Comparison of ENCODE assay signal across 8 mouse cellular contexts in the genomic region with DNA sequence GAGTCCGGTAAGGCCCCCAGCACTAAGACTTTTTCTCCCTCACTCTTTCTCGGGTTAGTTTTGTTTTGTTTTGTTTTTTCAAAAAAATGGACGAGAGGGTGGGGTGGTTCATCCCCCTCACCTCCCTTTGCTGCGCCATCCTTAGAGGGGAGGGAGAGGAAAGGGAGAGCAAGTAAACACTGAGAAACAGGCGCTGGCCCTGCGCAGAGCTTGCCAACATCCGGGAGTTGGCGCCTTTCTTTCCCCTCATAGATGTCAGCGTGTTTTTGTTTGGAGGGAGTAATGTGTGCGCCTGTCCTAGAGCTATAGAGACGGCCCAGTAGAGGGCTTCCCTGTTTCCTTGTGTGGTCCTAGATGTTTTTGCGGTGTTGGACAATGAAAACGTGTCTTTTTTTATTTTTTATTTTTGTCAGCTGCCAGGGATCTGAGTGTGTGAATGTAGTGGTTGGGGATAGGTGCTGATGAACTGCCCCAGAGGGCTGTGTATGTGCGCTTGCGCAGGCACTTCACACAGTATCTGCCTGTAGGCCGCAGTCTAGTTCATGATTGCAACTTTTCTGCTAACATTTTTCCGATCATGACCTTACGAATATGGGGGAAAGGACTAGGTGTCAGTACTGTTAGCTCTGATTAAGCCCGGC. TPM values are rescaled to one million over a fixed set of nuclear protein-coding genes. Genes with fewer than 3 reads are reported as not detected.
DNase-seq lines count a peak whose midpoint lies in the region; ATAC-seq and TF ChIP-seq lines count a peak whose summit lies in the region.

No protein-coding gene starts in this region.

- peak; percentile 80 for ATAC-seq in forebrain, embryonic 14.5 days
- ATAC-seq in liver, postnatal 0 days = peak; percentile 74
- ATAC-seq in neural tube, embryonic 14.5 days (ENCODE audit: low read depth) = peak; percentile 74

- H3K27me3 ChIP-seq in ES-Bruce4 (ENCODE audit: control insufficient read depth, insufficient read depth, low read length, poor library complexity, severe bottlenecking) = no peaks in the 10 kb centered on the region
- H3K27me3 ChIP-seq in forebrain, embryonic 14.5 days (replicated peaks; ENCODE audit: control insufficient read depth, insufficient read depth, low read length) = no peaks in the 10 kb centered on the region
- H3K27me3 ChIP-seq in liver, postnatal 0 days (ENCODE audit: insufficient read depth, low read length) = no peaks in the 10 kb centered on the region
- H3K27me3 ChIP-seq in neural tube, embryonic 14.5 days (ENCODE audit: control insufficient read depth, insufficient read depth, low read length) = no peaks in the 10 kb centered on the region
- no peaks in the 10 kb centered on the region for H3K27me3 ChIP-seq in testis, adult 2 months (ENCODE audit: control insufficient read depth, insufficient read depth, low read length)

- no peak for TF ChIP-seq EP300 in ES-Bruce4 (IDR thresholded peaks at IDR 0.05; ENCODE audit: insufficient read depth, low read depth, low read length)
- no peak for TF ChIP-seq EP300 in liver, postnatal 0 days (IDR thresholded peaks at IDR 0.05; ENCODE audit: low read depth)

- no peaks in the 10 kb centered on the region for H3K9me3 ChIP-seq in ES-Bruce4 (replicated peaks; ENCODE audit: control insufficient read depth, insufficient read depth, low read length, poor library complexity, severe bottlenecking)
- H3K9me3 ChIP-seq in forebrain, embryonic 14.5 days (replicated peaks; ENCODE audit: control insufficient read depth, low read length) = no peaks in the 10 kb centered on the region
- no peaks in the 10 kb centered on the region for H3K9me3 ChIP-seq in liver, postnatal 0 days (ENCODE audit: low read length)
- H3K9me3 ChIP-seq in neural tube, embryonic 14.5 days (ENCODE audit: control insufficient read depth, low read length) = no peaks in the 10 kb centered on the region

- H3K4me2 ChIP-seq in forebrain, embryonic 14.5 days (ENCODE audit: low read length) = peak overlapping the region; percentile 63
- peak overlapping the region; percentile 99 for H3K4me2 ChIP-seq in liver, postnatal 0 days (ENCODE audit: low read depth, low read length)
- H3K4me2 ChIP-seq in neural tube, embryonic 14.5 days (ENCODE audit: low read depth, low read length) = peak overlapping the region; percentile 75

- peak overlapping the region; percentile 19 for H3K9ac ChIP-seq in ES-Bruce4 (ENCODE audit: low read depth, poor library complexity, severe bottlenecking)
- H3K9ac ChIP-seq in forebrain, embryonic 14.5 days (ENCODE audit: low read length) = peak overlapping the region; percentile 95
- H3K9ac ChIP-seq in liver, postnatal 0 days (replicated peaks) = peak overlapping the region; percentile 84
- H3K9ac ChIP-seq in neural tube, embryonic 14.5 days (replicated peaks; ENCODE audit: low read depth, low read length) = peak overlapping the region; percentile 96

- peak overlapping the region; percentile 37; the same call in 1 of the 2 replicates for H3K27ac ChIP-seq in ES-Bruce4 (ENCODE audit: insufficient read depth, low read length)
- H3K27ac ChIP-seq in forebrain, embryonic 14.5 days (ENCODE audit: low read depth, low read length) = peak overlapping the region; percentile 100
- H3K27ac ChIP-seq in liver, postnatal 0 days (ENCODE audit: low read depth) = peak overlapping the region; percentile 99
- H3K27ac ChIP-seq in neural tube, embryonic 14.5 days (ENCODE audit: low read depth, low read length) = peak overlapping the region; percentile 99
- H3K27ac ChIP-seq in testis, adult 2 months (ENCODE audit: control insufficient read depth, insufficient read depth, low read depth, low read length) = peak overlapping the region; percentile 79

- H3K4me3 ChIP-seq in ES-Bruce4 (ENCODE audit: low read depth, low read length) = peak overlapping the region; percentile 47
- peak overlapping the region; percentile 68 for H3K4me3 ChIP-seq in forebrain, embryonic 14.5 days (ENCODE audit: low read depth, low read length)
- peak overlapping the region; percentile 83 for H3K4me3 ChIP-seq in liver, postnatal 0 days (ENCODE audit: low read depth, low read length)
- H3K4me3 ChIP-seq in neural tube, embryonic 14.5 days (ENCODE audit: low read depth, low read length) = peak overlapping the region; percentile 74
- H3K4me3 ChIP-seq in testis, adult 2 months (ENCODE audit: control insufficient read depth, low read depth, low read length) = peak overlapping the region; percentile 96

- H3K4me1 ChIP-seq in ES-Bruce4 (ENCODE audit: control insufficient read depth, insufficient read depth, low read length) = peaks cover 4% of the 10 kb centered on the region
- peaks cover 23% of the 10 kb centered on the region for H3K4me1 ChIP-seq in forebrain, embryonic 14.5 days (ENCODE audit: control insufficient read depth, insufficient read depth, low read length)
- peaks cover 28% of the 10 kb centered on the region for H3K4me1 ChIP-seq in liver, postnatal 0 days (ENCODE audit: insufficient read depth)
- H3K4me1 ChIP-seq in neural tube, embryonic 14.5 days (ENCODE audit: control insufficient read depth, insufficient read depth, low read length) = peaks cover 18% of the 10 kb centered on the region
- H3K4me1 ChIP-seq in testis, adult 2 months (ENCODE audit: control insufficient read depth, insufficient read depth, low read length) = peaks cover 6% of the 10 kb centered on the region

- 1% methylated on average over 19 of the region's 19 CpGs for WGBS in forebrain, embryonic 14.5 days
- WGBS in liver, postnatal 0 days (ENCODE audit: insufficient replicate concordance) = 2% methylated on average over 19 of the region's 19 CpGs
- WGBS in neural tube, embryonic 14.5 days = 4% methylated on average over 19 of the region's 19 CpGs

- peak; percentile 77 for DNase-seq in cerebellum, adult 11 months
- DNase-seq in forebrain, embryonic 14.5 days (ENCODE audit: low spot score) = peak; percentile 94
- peak; percentile 87 to 89 for DNase-seq in heart, postnatal 10 days
- DNase-seq in layer of hippocampus, adult 11-12 months (ENCODE audit: low spot score) = peak; percentile 79
- peak; percentile 75 for DNase-seq in liver, postnatal 0 days

- no peak for TF ChIP-seq POLR2A in ES-Bruce4 (IDR thresholded peaks at IDR 0.05; ENCODE audit: insufficient read depth, low read length)
- TF ChIP-seq POLR2A in testis, adult 2 months (IDR thresholded peaks at IDR 0.05; ENCODE audit: control insufficient read depth, low read depth, low read length) = no peak

- H3K36me3 ChIP-seq in ES-Bruce4 (ENCODE audit: control insufficient read depth, insufficient read depth, low read length, poor library complexity, severe bottlenecking) = no peaks in the 10 kb centered on the region
- no peaks in the 10 kb centered on the region for H3K36me3 ChIP-seq in forebrain, embryonic 14.5 days (ENCODE audit: control insufficient read depth, insufficient read depth, low read length)
- H3K36me3 ChIP-seq in liver, postnatal 0 days (replicated peaks; ENCODE audit: insufficient read depth, low read length) = no peaks in the 10 kb centered on the region
- H3K36me3 ChIP-seq in neural tube, embryonic 14.5 days (ENCODE audit: control insufficient read depth, insufficient read depth, low read length) = no peaks in the 10 kb centered on the region
- no peaks in the 10 kb centered on the region for H3K36me3 ChIP-seq in testis, adult 2 months (ENCODE audit: control insufficient read depth, insufficient read depth, low read length)

- intact Hi-C loops in heart, postnatal 10 days (cut with DNase I) = loop anchor here (5.0 kb wide), 1 partner anchor 64 kb away; the partner anchor contains the start of genes Lamtor1 and Tomt

- no peak for TF ChIP-seq CTCF in ES-Bruce4 (IDR thresholded peaks at IDR 0.05; ENCODE audit: low read depth, low read length)
- TF ChIP-seq CTCF in liver, postnatal 0 days (IDR thresholded peaks at IDR 0.05; ENCODE audit: low read depth) = 0 out of 2 replicates have a peak, but pooled peaks have one; percentile 14
- no peak for TF ChIP-seq CTCF in testis, adult 2 months (IDR thresholded peaks at IDR 0.05; ENCODE audit: control insufficient read depth, insufficient read depth, insufficient replicate concordance, low read depth, low read length)

RNA-seq across cellular contexts. Expression of gene Numa1, which starts 37.0 kb away (rescaled TPM):
- 160 and 170 TPM in 2 replicates for polyA plus RNA-seq in ES-Bruce4 (2011; ENCODE audit: insufficient read depth, insufficient read length, low read depth, missing spikeins)
- polyA plus RNA-seq in forebrain, embryonic 14.5 days (2014; fragmentation: Nextera tagmentation; extraction: Ambion mirVana) = 72.4 and 74.4 TPM in 2 replicates
- 100 to 1,000 TPM in 1 of 2 experiments, 10 to 100 TPM in 1; 97.4 to 113 TPM for total RNA-seq in heart, postnatal 10 days (2021)
- 14.1 and 17.2 TPM in 2 replicates for polyA plus RNA-seq in liver, postnatal 0 days (2015; fragmentation: Nextera tagmentation; extraction: Ambion mirVana)
- polyA plus RNA-seq in neural tube, embryonic 14.5 days (2014; fragmentation: Nextera tagmentation; extraction: Ambion mirVana) = 52.4 and 54.0 TPM in 2 replicates
- polyA plus RNA-seq in testis, adult 2 months (2012; rRNA removed) = 20.8 and 21.9 TPM in 2 replicates

RNA-seq across cellular contexts. Expression of gene Lrrc51, which starts 37.2 kb away (rescaled TPM):
- polyA plus RNA-seq in ES-Bruce4 (2011; ENCODE audit: insufficient read depth, insufficient read length, low read depth, missing spikeins) = 6.7 and 7.5 TPM in 2 replicates
- polyA plus RNA-seq in forebrain, embryonic 14.5 days (2014; fragmentation: Nextera tagmentation; extraction: Ambion mirVana) = 9.6 and 12.9 TPM in 2 replicates
- 1 to 10 TPM; 2.4 to 2.9 TPM for total RNA-seq in heart, postnatal 10 days (2021)
- polyA plus RNA-seq in liver, postnatal 0 days (2015; fragmentation: Nextera tagmentation; extraction: Ambion mirVana) = 2.5 and 3.1 TPM in 2 replicates
- polyA plus RNA-seq in neural tube, embryonic 14.5 days (2014; fragmentation: Nextera tagmentation; extraction: Ambion mirVana) = 7.2 and 8.3 TPM in 2 replicates
- polyA plus RNA-seq in testis, adult 2 months (2012; rRNA removed) = 1,236 and 1,353 TPM in 2 replicates

RNA-seq across cellular contexts. Expression of gene Il18bp, which starts 47.5 kb away (rescaled TPM):
- 6.3 TPM in 2 replicates for polyA plus RNA-seq in ES-Bruce4 (2011; ENCODE audit: insufficient read depth, insufficient read length, low read depth, missing spikeins)
- polyA plus RNA-seq in forebrain, embryonic 14.5 days (2014; fragmentation: Nextera tagmentation; extraction: Ambion mirVana) = 2.0 and 2.9 TPM in 2 replicates
- total RNA-seq in heart, postnatal 10 days (2021) = 1 to 10 TPM; 4.4 to 5.7 TPM
- polyA plus RNA-seq in liver, postnatal 0 days (2015; fragmentation: Nextera tagmentation; extraction: Ambion mirVana) = 37.7 and 40.6 TPM in 2 replicates
- polyA plus RNA-seq in neural tube, embryonic 14.5 days (2014; fragmentation: Nextera tagmentation; extraction: Ambion mirVana) = 3.5 and 4.7 TPM in 2 replicates
- 3.3 and 4.2 TPM in 2 replicates for polyA plus RNA-seq in testis, adult 2 months (2012; rRNA removed)

Comparison
In these comparisons a context has a peak if more than half of its experiments do, and no peak if none do; other contexts are left out.
1. Peak in every context shown above with its lines: DNase-seq, ATAC-seq, H3K4me3 ChIP-seq and H3K27ac ChIP-seq.
2. H3K27ac ChIP-seq: peak in every context shown above with its lines; median percentile 100 in forebrain, embryonic 14.5 days; 99 in liver, postnatal 0 days; 99 in neural tube, embryonic 14.5 days; 79 in testis, adult 2 months; 37 in ES-Bruce4.
3. H3K9ac ChIP-seq: peak in every context shown above with its lines; median percentile 96 in neural tube, embryonic 14.5 days; 95 in forebrain, embryonic 14.5 days; 84 in liver, postnatal 0 days; 19 in ES-Bruce4.
4. RNA of gene Lrrc51, which starts 37.2 kb away (polyA plus RNA-seq): 1,236 to 1,353 TPM in testis, adult 2 months; 9.6 to 12.9 TPM in forebrain, embryonic 14.5 days, 7.2 to 8.3 TPM in neural tube, embryonic 14.5 days, 6.7 to 7.5 TPM in ES-Bruce4 and 2.5 to 3.1 TPM in liver, postnatal 0 days; every median in the first group is over 10 times any median in the second.